Mouse (Mus musculus) gastrocnemius, postnatal 10 days (tissue): ENCODE data around the gene Mlx. TPM values are rescaled to one million over a fixed set of nuclear protein-coding genes. Genes with fewer than 3 reads are reported as not detected.

ENCODE experiments used
- DNase-seq: peaks from one replicate; pipeline ENCODE4 v3.0.0; 2021; ENCODE audit warnings: mixed read lengths
- total RNA-seq, 2 experiments: library from RNA; stranded (reverse); gene quantifications; 2 replicates each; pipeline ENCODE4 v1.2.3; 2021

Gene Mlx
- total RNA-seq, 2 experiments from 2014 or later, result 10.7 to 12.2 TPM

- DNase-seq, result no peak
Observed at GRCm38 (mm10) chr11:101065002-101065401, 22.1 kb upstream of the Mlx start.

DNA sequence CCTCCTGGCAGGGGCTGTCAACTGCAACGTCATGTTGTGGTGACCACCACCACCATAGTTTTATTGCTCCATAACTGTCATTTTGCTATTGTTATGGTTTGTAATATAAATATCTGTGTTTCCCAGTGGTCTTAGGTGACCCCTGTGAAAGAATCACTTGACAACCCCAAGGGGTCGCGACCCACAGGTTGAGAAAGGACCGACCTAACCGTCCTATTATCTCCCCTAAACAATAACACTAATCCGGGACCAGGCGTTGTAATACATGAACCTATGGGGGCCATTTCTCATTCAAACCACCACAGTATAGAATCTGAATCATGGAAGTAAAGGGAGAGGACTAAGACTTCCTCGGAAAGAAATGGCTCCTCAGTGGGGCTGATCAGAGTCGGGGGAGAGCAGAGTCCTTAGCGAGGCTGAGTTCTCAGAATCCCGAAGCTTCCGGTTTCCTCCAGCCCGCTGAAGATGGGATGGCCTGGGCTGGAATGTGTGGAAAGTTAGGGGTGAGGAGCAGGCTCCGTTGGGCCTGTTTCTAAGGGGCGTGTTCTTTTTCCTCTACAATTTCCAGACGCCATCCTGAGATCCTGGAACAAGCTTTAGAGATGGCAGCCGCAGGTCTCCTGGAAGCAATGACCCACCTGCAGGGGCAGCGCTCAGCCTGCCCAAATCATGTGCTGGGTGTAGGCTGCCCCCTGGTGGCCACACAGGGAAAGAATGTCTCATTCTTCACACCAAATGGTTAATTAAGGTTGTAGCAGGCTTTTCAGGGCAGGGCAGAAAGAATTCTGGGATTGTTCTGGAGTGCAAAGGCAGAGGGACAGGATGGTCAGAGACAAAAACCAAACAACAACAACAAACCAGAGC lies 20.3 kb upstream of the Mlx start:
- DNase-seq, result peak; percentile 87

- peak; percentile 96 for DNase-seq
Observed at GRCm38 (mm10) chr11:101069391-101070188, 17.5 kb upstream of the Mlx start, which contains the start of gene Naglu. TSS of gene Naglu (plus strand) at chr11:101070012.

GRCm38 (mm10) chr11:101070189-101070527 lies 16.9 kb upstream of the Mlx start:
- no peak for DNase-seq

DNA sequence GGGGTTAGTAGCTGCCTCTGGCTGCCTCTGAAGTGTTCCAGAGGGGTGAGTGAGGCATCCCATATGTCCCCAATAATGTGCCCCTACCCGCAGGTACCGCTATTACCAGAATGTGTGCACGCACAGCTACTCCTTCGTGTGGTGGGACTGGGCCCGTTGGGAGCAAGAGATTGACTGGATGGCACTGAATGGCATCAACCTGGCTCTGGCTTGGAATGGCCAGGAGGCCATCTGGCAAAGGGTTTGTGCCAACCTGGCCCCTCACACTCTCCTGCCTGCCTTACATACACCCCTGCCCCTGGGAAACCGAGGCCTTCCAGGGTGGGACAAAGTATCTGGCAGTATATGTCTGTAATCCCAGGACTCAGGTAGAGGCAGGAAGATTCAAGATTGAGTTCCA lies 16.1 kb upstream of the Mlx start:
- DNase-seq, result no peak

GRCm38 (mm10) chr11:101071810-101072428 lies 15.2 kb upstream of the Mlx start:
- no peak for DNase-seq

DNA sequence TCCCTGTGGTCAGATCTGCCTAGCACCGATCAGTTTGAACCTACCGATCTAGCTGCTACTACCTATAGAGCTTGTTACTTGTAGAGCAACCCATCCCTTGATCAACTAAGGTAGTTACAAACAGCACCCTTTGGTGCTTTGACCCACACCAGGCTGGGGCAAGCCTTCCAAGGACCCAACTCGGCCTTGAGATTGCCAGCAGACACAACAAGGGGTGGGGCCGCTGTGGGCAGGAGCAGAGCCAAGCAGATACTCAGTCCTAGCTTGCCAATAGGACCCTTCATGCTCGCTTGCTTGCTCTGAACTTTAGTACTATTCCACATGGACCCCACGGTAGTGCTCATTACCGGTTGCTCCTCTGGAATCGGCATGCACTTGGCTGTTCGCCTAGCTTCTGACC lies 9.0 kb upstream of the Mlx start, which contains the start of gene Hsd17b1:
Gene Hsd17b1, plus strand, starts transcription at position 291 of the 400 bp plus-strand sequence.
- DNase-seq, result no peak

GRCm38 (mm10) chr11:101079746-101080145 lies 7.3 kb upstream of the Mlx start:
- no peak for DNase-seq

GRCm38 (mm10) chr11:101080421-101080820 lies 6.7 kb upstream of the Mlx start:
- no peak for DNase-seq

DNA sequence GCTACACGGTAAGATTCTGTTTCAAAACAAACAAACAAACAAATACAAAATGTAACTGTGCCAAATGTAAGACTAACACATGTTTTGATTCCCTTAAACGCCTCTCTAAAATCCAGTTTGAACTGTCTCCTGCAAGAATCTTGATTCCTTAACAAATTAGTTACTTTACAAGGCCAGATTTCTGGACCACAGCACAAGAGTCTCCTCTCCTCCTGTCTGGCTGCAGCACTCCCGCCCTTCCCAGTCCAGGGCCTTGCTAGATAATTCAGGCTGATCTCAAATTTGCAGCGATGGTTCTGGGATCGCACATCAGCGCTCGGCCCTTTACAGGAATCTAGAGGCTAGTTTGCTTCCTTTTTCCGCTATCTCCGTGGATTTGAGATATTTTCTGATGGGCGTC lies 5.4 kb upstream of the Mlx start:
- DNase-seq, result no peak

DNA sequence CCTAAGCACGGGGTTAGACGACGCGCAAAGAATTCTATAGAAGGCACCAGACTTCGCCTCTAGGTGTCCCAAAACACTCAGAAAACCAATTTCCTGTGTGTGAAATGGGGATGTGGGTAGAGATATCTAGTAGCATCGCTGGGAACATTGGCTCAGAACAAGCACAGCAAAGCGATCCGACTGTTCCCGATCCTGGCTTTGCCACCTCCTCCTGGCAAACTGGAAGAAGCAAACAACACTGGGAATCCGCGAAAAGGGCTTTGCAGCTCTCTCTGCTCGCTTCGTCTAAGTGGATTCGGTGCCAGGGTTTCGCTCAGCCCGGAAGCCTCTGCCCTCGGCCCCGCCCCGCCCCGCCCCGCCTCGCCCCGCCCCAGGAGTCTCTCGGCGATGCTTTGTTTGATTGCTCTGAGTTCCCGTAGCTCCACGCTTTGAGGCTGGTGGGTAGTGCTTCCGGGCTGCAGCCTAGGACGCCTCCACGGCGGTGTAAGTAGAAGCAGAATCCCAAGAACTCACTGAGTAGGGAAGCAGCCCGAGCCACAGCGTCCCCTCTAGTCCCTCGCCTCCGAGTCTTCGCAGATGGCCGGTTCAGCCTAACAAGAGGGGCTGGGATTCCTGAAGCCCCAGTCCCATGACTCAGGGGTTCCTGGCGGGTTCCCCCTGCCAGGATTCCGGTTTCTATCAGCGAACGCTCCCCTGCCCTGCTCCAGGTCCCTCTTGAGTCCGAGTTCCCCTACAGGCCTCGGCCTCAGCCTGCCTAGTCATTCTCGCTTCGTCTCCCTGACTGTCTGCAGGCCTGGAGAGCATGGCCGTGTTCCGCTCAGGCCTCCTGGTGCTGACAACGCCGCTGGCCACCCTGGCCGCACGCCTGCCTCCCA lies 4.6 kb upstream of the Mlx start, which contains the start of gene Coasy:
Gene Coasy, plus strand, starts transcription at position 358 of the 875 bp plus-strand sequence.
- peak; percentile 74 for DNase-seq

- no peak for DNase-seq
Observed at GRCm38 (mm10) chr11:101083083-101083697, 3.9 kb upstream of the Mlx start.

GRCm38 (mm10) chr11:101084246-101084645 lies 2.8 kb upstream of the Mlx start:
- no peak for DNase-seq

DNA sequence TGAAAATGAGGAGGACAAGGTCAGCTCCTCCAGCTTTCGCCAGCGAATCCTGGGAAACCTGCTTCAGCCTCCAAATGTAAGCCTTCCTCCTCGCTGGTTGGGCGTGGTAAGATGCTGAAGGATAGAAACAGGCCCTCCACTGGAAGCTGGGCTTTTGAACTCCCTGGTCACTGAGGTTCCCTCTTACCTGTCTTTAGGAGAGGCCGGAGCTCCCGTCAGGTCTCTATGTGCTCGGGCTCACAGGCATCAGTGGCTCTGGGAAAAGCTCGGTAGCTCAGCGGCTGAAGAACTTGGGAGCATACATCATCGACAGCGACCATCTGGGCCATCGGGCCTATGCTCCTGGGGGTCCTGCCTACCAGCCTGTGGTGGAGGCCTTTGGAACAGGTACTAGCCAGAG lies 2.3 kb upstream of the Mlx start:
- no peak for DNase-seq

- DNase-seq, result no peak
Observed at GRCm38 (mm10) chr11:101085617-101086322, 1.3 kb upstream of the Mlx start.

- DNase-seq, result no peak
Observed at GRCm38 (mm10) chr11:101086323-101086674, 778 bp upstream of the Mlx start.

DNA sequence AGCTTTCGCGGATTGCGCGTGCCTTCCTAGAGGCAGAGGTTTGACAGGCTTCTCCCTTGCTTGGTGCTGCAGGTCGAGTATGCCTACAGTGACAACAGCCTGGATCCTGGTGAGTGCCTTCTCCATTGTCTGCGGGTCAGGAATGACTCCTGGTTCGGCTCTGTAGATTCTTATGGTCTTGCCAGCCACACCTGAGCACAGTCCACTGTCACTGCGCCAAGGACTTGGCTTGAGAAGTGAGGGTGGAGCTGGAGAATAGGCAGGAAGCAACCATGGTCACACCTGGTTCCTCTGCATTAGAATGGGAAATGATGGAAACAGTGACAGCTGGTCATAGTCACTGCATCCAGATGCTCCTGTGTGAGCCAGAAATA lies 592 bp downstream of the Mlx start:
- no peak for DNase-seq

GRCm38 (mm10) chr11:101089931-101090330 lies 2.9 kb downstream of the Mlx start:
- DNase-seq, result no peak

DNA sequence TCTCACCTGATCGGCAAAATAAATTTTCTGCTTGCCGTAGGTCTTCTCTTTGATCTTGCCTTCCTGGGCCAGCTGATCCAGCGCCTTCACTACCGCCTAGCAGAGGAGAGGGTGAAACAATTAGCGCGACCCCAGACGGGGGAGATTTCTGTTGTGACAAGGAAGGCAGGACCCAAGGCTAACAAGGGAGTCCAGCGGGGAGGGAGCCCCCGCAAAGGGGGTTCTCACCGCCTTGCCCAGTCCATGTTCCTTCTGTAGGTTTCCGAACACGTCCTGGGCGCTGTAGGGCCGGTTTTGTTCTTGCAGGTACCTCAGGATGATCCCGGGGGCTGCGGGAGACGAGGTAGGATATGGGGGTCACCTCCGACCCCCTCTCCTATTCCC lies 7.8 kb downstream of the Mlx start:
- DNase-seq, result no peak

DNA sequence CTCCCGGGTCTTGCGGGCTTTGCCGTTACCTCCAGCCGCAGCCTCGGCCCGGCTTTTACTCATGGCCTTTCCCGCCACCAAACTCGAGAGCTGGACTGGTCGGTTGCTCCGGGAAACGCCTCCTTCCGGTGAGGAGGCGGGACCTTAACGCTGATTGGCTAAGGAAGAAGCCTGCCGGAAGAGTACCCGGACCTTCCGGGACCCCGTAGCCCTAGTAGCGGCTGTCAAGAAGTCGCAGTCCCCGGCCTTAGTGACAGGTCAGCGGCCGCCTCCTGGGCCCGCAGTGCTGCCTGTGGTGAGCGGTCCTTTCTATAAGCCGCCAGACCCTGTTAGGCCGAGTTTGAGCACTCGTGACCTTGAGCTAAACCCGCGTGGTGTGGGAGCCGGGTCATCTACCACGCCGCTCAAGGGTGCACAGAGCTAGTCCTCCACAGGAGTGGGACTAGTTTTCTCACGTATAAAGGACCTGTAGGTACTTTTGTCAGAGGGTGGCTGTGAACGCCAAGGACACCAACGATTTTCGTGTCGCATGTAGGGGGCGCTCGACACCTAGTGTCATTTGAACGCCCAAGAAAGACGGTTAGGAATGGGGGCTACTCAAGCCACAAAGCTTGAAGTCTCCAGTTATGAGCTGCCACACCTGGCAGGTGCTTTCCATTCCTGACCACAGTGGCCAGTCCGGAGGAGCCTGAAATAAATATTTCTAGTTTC lies 8.4 kb downstream of the Mlx start, which contains the start of gene Psmc3ip:
Gene Psmc3ip, minus strand, starts transcription at position 123 of the 711 bp plus-strand sequence.
- DNase-seq, result peak; percentile 91
